Mouse (Mus musculus): ENCODE results near the gene Nim1k.

DNA sequence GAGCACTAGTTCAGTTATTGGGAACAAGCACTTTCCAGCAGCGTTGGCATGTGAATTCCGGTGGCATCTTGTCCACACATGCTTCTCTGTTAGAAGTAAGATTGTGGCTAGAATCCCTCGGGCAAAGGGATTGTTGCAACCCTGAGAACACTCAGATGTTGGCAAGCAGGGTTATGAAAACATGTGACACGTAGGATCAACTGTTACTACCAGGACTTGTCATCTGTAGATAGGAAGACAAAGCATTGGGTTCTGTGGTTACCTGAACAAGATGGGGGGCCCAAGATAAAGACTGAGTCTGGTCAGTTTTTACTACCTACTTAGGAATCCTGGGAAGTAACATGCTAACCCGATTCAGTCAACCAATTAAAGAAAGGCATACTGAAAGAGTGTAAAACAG is 46.7 kb downstream of the Nim1k start:
- TF ChIP-seq CTCF (IDR thresholded peaks at IDR 0.05; ENCODE audit: low read depth) (no peak), EP300 (IDR thresholded peaks at IDR 0.05; ENCODE audit: low read depth) (no peak)

All from liver, postnatal 0 days (tissue).